Mouse (Mus musculus): ENCODE results near the gene Zfp385c. TPM values are rescaled to one million over a fixed set of nuclear protein-coding genes. Genes with fewer than 3 reads are reported as not detected.

Zfp385c gene
- 0.17 and 0.62 TPM in 2 replicates for polyA plus RNA-seq (2012; rRNA removed)

GRCm38 (mm10) chr11:100692164-100692616, at the start of gene Zfp385c:
Gene Zfp385c, minus strand, starts transcription at chr11:100692455.
- Histone ChIP-seq H3K4me1 (ENCODE audit: control insufficient read depth, insufficient read depth, low read length) (no peaks in the 10 kb centered on the region), H3K27ac (ENCODE audit: insufficient read depth, low read length) (no peak within 1 kb of the TSS), H3K4me3 (ENCODE audit: insufficient read depth, low read length) (no peak within 1 kb of the TSS)
- TF ChIP-seq POLR2A (IDR thresholded peaks at IDR 0.05; ENCODE audit: extremely low read depth, insufficient read depth, low read length) (no peak), CTCF (IDR thresholded peaks at IDR 0.05; ENCODE audit: extremely low read depth, insufficient read depth, low read length) (no peak)

DNA sequence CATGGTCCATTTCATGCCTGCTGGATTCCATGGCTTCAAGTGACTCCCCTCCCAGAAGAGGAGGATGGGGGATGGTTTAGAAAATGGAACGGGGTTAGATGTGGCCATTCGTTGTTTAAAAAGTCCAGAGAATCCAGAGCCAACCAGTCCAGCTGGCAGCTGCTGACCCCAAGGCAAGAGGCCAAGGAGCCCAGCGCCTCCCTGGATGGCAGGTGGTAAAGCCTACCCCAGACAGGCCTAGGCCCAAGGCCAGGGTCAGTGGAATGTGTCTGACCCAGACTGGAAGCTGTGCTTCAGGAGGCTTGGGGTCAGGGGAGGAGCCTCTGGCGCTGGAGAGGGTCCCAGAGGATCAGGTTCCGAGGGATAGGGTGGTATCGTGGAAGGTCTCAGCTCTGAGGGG, 49.1 kb upstream of the Zfp385c start:
- TF ChIP-seq POLR2A (IDR thresholded peaks at IDR 0.05; ENCODE audit: extremely low read depth, insufficient read depth, low read length) (no peak), CTCF (IDR thresholded peaks at IDR 0.05; ENCODE audit: extremely low read depth, insufficient read depth, low read length) (no peak)
- no peak overlapping the region for H3K27ac ChIP-seq (ENCODE audit: insufficient read depth, low read length)
- H3K4me3 ChIP-seq (ENCODE audit: insufficient read depth, low read length), result no peak overlapping the region
- H3K4me1 ChIP-seq (ENCODE audit: control insufficient read depth, insufficient read depth, low read length), result peaks cover 7% of the 10 kb centered on the region

- Histone ChIP-seq H3K4me3 (ENCODE audit: insufficient read depth, low read length) (peak overlapping the region; percentile 42; the same call in 1 of the 2 replicates), H3K4me1 (ENCODE audit: control insufficient read depth, insufficient read depth, low read length) (peaks cover 9% of the 10 kb centered on the region), H3K27ac (ENCODE audit: insufficient read depth, low read length) (no peak overlapping the region)
- TF ChIP-seq CTCF (IDR thresholded peaks at IDR 0.05; ENCODE audit: extremely low read depth, insufficient read depth, low read length) (no peak), POLR2A (IDR thresholded peaks at IDR 0.05; ENCODE audit: extremely low read depth, insufficient read depth, low read length) (no peak)
Measured at GRCm38 (mm10) chr11:100738749-100739148, 46.5 kb upstream of the Zfp385c start.

DNA sequence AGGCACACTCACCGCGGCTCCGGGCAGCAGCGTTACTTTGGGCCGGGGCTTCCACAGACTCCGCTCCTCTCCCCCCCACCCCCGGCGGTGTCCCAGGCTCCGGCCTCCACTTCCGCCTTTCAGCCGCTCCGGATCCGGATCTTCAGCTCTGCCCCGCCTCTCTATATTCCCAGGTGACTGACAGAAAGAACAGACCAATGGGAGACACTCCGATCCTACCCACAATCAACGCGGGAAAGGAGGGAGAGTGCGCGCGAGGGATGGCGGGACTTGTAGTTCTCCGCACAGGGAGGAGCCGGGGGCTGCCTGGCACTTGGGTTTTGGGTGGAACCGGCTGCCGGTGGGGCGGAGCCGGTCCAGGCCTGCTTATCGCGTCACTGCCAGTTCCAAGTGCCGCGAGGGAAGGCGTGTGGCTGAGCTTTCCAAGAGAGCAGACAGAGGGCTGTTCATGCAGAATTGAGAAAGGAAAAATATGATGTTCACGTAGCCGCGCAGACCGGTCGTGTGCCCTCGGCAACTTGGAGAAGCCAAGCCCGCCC, 45.9 kb upstream of the Zfp385c start, which contains the start of gene Rab5c:
Gene Rab5c, minus strand, starts transcription at position 150 of the 539 bp plus-strand sequence.
- Histone ChIP-seq H3K27ac (ENCODE audit: insufficient read depth, low read length) (0 out of 2 replicates have a peak within 1 kb of the TSS, but pooled peaks have one; percentile 4), H3K4me1 (ENCODE audit: control insufficient read depth, insufficient read depth, low read length) (peaks cover 9% of the 10 kb centered on the region), H3K4me3 (ENCODE audit: insufficient read depth, low read length) (peak within 1 kb of the TSS; percentile 42)
- peak; percentile 89 for TF ChIP-seq POLR2A (IDR thresholded peaks at IDR 0.05; ENCODE audit: extremely low read depth, insufficient read depth, low read length)
- no peak for TF ChIP-seq CTCF (IDR thresholded peaks at IDR 0.05; ENCODE audit: extremely low read depth, insufficient read depth, low read length)

- Histone ChIP-seq H3K4me3 (ENCODE audit: insufficient read depth, low read length) (peak overlapping the region; percentile 42), H3K4me1 (ENCODE audit: control insufficient read depth, insufficient read depth, low read length) (peaks cover 9% of the 10 kb centered on the region), H3K27ac (ENCODE audit: insufficient read depth, low read length) (no peak overlapping the region)
- no peak for TF ChIP-seq POLR2A (IDR thresholded peaks at IDR 0.05; ENCODE audit: extremely low read depth, insufficient read depth, low read length)
- no peak for TF ChIP-seq CTCF (IDR thresholded peaks at IDR 0.05; ENCODE audit: extremely low read depth, insufficient read depth, low read length)
Measured at GRCm38 (mm10) chr11:100737105-100737733, 45.0 kb upstream of the Zfp385c start.

- peak overlapping the region; percentile 42; the same call in 1 of the 2 replicates for H3K4me3 ChIP-seq (ENCODE audit: insufficient read depth, low read length)
- TF ChIP-seq CTCF (IDR thresholded peaks at IDR 0.05; ENCODE audit: extremely low read depth, insufficient read depth, low read length) (no peak), POLR2A (IDR thresholded peaks at IDR 0.05; ENCODE audit: extremely low read depth, insufficient read depth, low read length) (no peak)
- H3K4me1 ChIP-seq (ENCODE audit: control insufficient read depth, insufficient read depth, low read length), result peaks cover 9% of the 10 kb centered on the region
- H3K27ac ChIP-seq (ENCODE audit: insufficient read depth, low read length), result no peak overlapping the region
Measured at GRCm38 (mm10) chr11:100736746-100737080, 44.5 kb upstream of the Zfp385c start.

- Histone ChIP-seq H3K4me1 (ENCODE audit: control insufficient read depth, insufficient read depth, low read length) (peaks cover 9% of the 10 kb centered on the region), H3K27ac (ENCODE audit: insufficient read depth, low read length) (no peak overlapping the region), H3K4me3 (ENCODE audit: insufficient read depth, low read length) (peak overlapping the region; percentile 42; the same call in 1 of the 2 replicates)
- TF ChIP-seq POLR2A (IDR thresholded peaks at IDR 0.05; ENCODE audit: extremely low read depth, insufficient read depth, low read length) (no peak), CTCF (IDR thresholded peaks at IDR 0.05; ENCODE audit: extremely low read depth, insufficient read depth, low read length) (no peak)
Measured at GRCm38 (mm10) chr11:100735954-100736745, 43.9 kb upstream of the Zfp385c start.

DNA sequence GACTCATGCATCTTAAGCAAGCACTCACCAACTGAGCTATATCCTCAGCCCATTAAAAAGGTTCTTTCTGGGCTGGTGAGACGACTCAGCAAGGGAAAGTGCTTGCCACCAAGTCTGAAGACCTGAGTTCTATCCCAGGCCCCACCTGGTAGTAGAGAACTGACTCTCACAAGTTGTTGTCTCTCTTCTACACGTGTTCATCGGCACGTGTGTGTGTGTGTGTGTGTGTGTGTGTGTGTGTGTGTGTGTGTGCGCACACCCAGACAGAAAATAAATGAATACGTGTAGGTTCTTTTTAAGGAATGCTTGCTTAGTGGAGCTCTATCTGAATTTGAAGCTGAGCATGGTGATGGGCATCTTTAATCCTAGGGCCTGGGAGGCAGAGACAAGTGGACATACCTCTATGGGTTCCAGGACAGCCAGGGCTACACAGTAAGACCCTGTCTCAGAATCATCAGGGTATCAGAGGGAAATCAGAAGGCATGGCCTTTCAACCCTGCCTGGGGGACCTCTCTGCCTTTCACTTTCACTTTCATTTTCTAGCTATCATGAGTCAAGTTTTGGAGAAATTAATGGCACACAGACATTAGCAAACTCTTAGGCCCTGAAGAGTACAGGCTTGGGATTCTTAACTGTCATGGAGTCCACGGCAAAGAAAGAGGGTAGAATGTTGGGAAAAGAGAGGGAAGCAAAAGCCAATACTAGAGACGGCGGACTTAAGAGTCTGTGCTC, 43.0 kb upstream of the Zfp385c start:
- TF ChIP-seq CTCF (IDR thresholded peaks at IDR 0.05; ENCODE audit: extremely low read depth, insufficient read depth, low read length) (no peak), POLR2A (IDR thresholded peaks at IDR 0.05; ENCODE audit: extremely low read depth, insufficient read depth, low read length) (no peak)
- H3K4me1 ChIP-seq (ENCODE audit: control insufficient read depth, insufficient read depth, low read length), result peaks cover 11% of the 10 kb centered on the region
- no peak overlapping the region for H3K4me3 ChIP-seq (ENCODE audit: insufficient read depth, low read length)
- H3K27ac ChIP-seq (ENCODE audit: insufficient read depth, low read length), result no peak overlapping the region

Data from cortical plate, adult 2 months (tissue).